Mouse (Mus musculus) cerebellum, adult 2 months (tissue): ENCODE measurements around the gene Scn9a.

Experiments used
- CTCF ChIP-seq: fragments of 200-500 bp; IDR thresholded peaks from 2 replicates; pipeline ENCODE4 v1.5.1; 2011; ENCODE audit warnings: low read depth, mild to moderate bottlenecking, control low read depth, low read length, moderate library complexity, borderline replicate concordance; ENCODE audit not compliant: insufficient read depth
- POLR2A ChIP-seq: fragments of 200-500 bp; IDR thresholded peaks from 2 replicates; pipeline ENCODE4 v1.6.1; 2011; ENCODE audit warnings: low read length, control low read depth, borderline replicate concordance; ENCODE audit not compliant: insufficient read depth

DNA sequence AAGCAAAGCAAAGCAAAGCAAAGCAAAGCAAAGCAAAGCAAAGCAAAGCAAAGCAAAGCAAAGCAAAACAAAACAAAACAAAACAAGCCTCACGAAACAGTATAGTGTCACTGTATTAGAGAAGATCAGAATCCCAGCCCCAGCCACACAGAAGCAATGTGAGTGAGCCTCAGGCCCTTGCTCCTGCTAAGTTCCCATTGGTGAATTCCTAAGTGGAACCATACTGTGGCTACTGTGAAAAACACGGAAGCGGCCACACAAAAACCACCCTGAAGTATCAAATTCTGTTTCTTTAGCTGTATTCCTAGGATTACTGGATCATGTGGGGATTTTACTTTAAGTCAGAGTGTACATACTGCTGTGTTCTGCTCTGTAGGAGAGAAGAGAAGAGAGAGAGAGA, 198.5 kb downstream of the Scn9a start:
- TF ChIP-seq CTCF (no peak), POLR2A (no peak)
